Mouse (Mus musculus) adipocyte (in vitro differentiated cells): ENCODE measurements at regions not wholly inside any gene's neighbourhood (a gene's known extent, or its start where the extent isn't known, plus 50 kb on each side); places are given as distances from the start of the nearest gene placed in this dataset.
A peak's percentile ranks its signal among the peaks of the same experiment; 100 is the strongest.

Experiments used
- DNase-seq: peaks from one replicate; pipeline ENCODE4 v3.0.0-alpha.2; 2016; ENCODE audit warnings: low spot score

GRCm38 (mm10) chr3:52702962-52703361, 314.1 kb downstream of the Cog6 start:
- DNase-seq, result no peak

- DNase-seq, result no peak
Measured at GRCm38 (mm10) chr3:52701601-52702000, 315.4 kb downstream of the Cog6 start.

GRCm38 (mm10) chr3:52693813-52694212, 323.2 kb downstream of the Cog6 start:
- no peak for DNase-seq

- DNase-seq, result peak; percentile 74
Measured at GRCm38 (mm10) chr3:52685434-52686181, 331.4 kb downstream of the Cog6 start.

GRCm38 (mm10) chr3:52680824-52681388, 336.1 kb downstream of the Cog6 start:
- DNase-seq, result no peak

GRCm38 (mm10) chr3:52676886-52677670, 340.0 kb downstream of the Cog6 start:
- DNase-seq, result peak; percentile 75

GRCm38 (mm10) chr3:52670628-52671028, 346.4 kb downstream of the Cog6 start:
- no peak for DNase-seq

GRCm38 (mm10) chr3:52663161-52663602, 353.9 kb downstream of the Cog6 start:
- no peak for DNase-seq

- DNase-seq, result no peak
Measured at GRCm38 (mm10) chr3:52662164-52662908, 354.7 kb downstream of the Cog6 start.

GRCm38 (mm10) chr3:52653006-52653405, 364.0 kb downstream of the Cog6 start:
- no peak for DNase-seq

GRCm38 (mm10) chr3:52652476-52652870, 364.6 kb downstream of the Cog6 start:
- no peak for DNase-seq

GRCm38 (mm10) chr3:52651862-52652475, 365.1 kb downstream of the Cog6 start:
- peak; percentile 35 for DNase-seq

- DNase-seq, result no peak
Measured at GRCm38 (mm10) chr3:52650071-52650470, 367.0 kb downstream of the Cog6 start.

GRCm38 (mm10) chr3:52648836-52649500, 368.1 kb downstream of the Cog6 start:
- DNase-seq, result peak; percentile 13

- DNase-seq, result no peak
Measured at GRCm38 (mm10) chr3:52647900-52648299, 369.1 kb downstream of the Cog6 start.

GRCm38 (mm10) chr3:52647161-52647692, 369.8 kb downstream of the Cog6 start:
- peak; percentile 21 for DNase-seq

- DNase-seq, result no peak
Measured at GRCm38 (mm10) chr3:52645156-52645555, 371.9 kb downstream of the Cog6 start.

GRCm38 (mm10) chr3:52644178-52645128, 372.6 kb downstream of the Cog6 start:
- no peak for DNase-seq

- no peak for DNase-seq
Measured at GRCm38 (mm10) chr3:52643796-52644177, 373.2 kb downstream of the Cog6 start.

- no peak for DNase-seq
Measured at GRCm38 (mm10) chr3:52643100-52643551, 373.9 kb downstream of the Cog6 start.
